Mouse (Mus musculus) G1E-ER4 (cell line): Measurements from ENCODE around the gene Trcg1. TPM values are rescaled to one million over a fixed set of nuclear protein-coding genes. Genes with fewer than 3 reads are reported as not detected.

Source experiments
- GATA1 ChIP-seq: IDR thresholded peaks from one replicate; pipeline ENCODE4 v1.8.0; 2012; ENCODE audit warnings: low read length, inconsistent platforms
- polyA plus RNA-seq: library from polyadenylated mRNA; stranded (reverse); fragments of >175 nt; gene quantifications from 2 replicates; pipeline ENCODE4 v1.2.3, GENCODE M21; 2012

Gene Trcg1
- polyA plus RNA-seq, 1 experiment = not detected

DNA sequence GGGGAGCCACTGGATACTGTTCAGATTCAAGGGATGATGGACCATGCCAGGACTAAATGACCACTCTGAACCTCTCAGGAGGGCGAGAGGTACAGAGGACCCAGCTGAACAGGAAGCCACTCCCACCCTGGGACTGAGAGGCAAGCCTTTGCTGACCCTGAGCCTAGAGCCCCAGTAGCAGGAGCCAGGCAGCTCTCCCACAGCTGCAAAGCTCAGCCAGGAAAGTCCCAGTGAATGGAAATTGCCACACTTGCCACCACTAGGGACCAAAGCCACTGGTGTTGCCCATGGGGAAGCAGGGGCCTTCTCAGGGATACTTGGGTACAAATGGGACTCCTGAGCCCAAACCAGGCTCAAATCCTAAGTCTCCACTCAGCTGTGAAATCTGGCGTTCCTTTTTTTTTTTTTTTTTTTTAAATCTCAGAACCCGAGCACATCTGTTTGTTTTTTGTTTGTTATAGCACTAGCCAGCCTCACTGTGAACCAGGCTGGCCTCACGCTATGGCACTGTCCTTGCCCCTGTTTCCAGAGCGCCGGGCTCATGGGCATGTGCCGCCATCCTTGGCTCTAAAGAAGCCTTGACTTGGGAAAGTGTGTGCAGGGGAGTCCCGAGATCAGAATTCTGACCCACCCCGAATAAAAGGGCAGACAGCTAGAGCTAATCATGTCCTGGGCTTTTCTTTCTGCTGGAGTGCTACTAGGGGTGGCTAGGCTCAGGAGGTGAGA, 35.6 kb downstream of the Trcg1 start:
- no peak for TF ChIP-seq GATA1

DNA sequence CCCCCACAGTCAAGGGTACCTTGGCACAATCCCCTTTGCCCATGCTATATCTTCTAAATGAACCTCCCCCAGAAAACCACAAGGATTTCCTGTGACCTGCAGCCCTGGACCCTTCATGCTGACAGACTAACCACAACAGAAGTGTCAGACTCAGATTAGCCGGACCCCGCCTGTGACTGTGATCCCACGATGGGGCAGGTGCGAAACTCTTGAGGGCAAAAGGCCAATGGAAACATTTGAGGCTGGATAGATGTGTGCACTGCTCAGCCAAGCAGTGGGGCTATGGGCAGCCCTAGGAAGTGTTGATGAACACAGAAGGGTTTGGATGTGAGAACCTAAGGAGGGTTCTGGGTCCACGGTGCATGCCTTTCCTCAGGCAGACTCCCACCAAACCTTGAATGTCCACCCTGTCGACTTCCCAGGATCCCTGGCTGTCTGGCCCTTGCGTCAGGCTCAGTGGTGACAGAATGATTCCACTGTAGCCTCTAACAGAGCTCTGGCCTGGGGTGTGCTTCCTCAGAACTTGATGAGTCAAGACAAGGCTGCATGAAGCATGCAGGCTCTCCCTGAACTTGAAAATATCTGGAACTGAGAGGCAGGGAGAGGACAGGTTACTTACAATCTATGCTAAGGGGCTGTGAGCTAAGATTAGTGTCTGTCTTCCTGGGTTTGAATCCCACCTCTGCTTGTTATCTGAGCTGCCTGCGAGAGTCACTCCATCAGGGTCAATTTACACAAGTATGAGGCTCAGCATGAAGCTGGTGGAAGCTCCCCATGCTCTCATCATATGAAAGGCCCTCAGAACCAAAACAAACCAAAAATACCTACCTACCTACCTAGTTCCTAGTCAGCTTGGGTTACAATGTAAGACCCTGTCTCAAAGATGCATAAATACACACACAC, 36.8 kb downstream of the Trcg1 start:
- peak; percentile 37 for TF ChIP-seq GATA1

DNA sequence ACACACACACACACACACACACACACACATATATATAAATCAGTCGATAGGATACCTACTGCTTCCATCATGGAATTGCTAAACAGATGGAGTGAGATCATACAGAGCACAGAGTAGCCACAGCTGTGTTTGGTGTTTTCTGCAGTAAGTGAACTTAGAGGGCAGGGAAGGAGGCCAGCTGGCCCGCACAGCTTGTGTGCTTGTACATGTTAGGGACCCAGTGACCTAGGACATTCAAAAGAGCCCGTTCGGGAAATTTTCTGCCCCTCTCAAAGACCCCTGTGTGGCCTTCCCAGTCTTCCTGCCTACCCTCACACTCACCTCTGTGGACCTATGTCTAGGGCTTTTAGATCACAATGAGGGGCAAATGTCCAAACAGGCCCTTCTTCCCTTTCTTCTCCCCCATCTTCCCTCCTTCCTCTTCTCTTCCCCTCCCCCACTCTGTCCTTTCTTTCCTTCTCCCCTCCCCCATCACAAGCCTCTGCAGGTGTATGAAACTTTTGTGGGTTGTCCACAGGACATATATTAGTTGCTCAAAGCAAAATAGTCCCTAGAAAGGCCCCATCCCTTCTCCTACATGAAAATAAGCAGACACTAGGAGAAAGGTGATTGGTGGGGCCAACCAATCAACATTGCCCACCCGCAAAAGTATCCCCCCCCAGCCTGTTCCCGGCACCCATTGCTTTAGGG, 37.6 kb downstream of the Trcg1 start:
- TF ChIP-seq GATA1 = no peak

DNA sequence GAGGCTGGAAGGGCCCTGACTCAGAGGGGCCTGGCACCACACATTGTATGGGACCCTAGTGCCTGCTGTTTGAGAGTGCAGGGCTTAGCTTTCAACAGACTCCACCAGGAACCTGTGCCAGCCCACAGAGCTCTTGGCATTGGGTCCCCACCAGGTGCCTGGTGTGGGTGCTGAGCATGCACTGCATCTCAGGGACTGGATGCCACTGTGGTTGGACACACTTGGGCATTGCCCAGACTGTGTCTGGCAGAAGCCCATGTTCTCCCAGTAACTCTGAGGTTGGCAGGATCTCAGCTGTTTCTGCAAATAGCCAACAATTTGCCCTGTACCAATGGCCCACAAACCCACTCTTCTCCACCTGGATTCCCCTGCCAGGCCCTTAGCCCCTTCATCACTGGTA, 40.0 kb downstream of the Trcg1 start:
- no peak for TF ChIP-seq GATA1

DNA sequence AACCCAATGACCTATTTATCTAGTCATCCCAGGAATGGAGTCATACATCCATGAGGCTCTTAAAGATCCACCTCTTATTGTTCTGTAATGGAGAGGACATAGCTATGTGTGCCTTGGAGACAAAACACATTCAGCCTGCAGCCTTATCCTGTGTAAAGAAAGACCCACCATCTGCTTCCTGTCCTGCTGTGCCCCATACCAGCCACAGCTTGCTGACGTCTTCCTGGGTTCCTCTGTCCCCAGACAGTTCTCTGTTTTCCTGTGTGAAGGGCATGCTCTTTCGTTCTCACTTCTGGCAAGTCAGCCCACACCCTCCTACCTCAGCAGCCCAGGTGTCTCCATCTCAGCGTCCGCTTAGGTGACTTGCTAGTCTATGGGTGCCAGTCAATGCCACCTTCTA, 41.9 kb downstream of the Trcg1 start:
- TF ChIP-seq GATA1 = no peak

DNA sequence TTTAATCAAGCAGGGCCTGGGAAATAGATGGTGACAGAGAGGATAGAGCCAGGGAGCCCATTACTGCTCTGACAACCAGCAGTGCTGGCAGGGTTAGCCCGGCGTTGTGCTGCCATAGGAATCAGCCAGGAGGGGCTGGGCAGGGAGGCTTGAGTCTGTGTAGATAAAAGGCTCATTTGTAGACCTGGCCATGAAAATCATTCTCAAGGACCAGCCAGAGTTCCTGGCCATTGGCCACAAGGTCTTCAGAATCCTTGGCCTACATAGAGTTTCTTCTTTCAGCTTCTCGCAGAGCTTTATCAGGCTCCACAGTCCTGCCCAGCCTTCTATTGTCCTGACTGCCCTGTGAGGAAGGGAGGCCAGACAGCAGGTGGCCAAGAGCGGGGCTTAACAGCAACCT, 43.1 kb downstream of the Trcg1 start:
- no peak for TF ChIP-seq GATA1

DNA sequence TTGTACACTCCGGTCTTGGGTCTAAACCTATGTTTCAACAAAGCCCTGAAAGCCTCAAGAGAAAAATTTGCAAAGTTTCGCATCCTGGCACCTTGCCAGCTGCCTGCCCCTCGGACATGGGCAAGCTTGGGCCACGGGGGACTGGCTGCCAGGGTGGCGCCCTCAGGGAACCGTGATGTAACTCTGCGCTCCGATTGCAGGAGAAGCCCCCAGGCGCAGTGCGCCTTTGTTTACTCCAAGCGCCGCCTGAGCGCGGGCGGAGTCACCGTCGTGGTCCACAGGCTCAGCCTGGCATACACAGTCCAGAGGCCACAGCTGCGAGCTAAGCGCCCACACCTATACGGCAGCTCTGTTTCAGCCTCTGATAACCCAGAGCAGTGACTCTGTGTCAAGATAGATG, 45.2 kb downstream of the Trcg1 start:
- no peak for TF ChIP-seq GATA1

DNA sequence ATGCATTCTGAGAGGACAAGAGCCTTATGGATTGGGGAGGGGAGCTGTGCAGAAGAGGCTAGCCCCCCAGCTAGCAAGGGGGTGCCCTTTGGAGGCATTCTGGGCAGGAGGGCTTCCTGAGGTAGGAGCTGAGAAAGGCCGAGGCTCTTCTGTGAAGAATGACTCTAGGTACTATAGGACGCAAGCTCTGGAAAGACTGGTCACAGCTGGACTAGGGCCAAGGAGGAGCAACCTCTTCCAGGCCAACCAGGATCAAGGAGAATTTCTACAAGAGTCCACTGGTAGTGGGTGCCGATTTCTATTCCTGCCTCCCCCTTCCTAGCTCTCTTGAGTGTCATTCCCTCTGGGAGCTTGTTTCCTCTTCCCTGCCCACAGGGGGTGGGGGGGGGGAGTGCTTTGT, 46.3 kb downstream of the Trcg1 start:
- TF ChIP-seq GATA1 = no peak

DNA sequence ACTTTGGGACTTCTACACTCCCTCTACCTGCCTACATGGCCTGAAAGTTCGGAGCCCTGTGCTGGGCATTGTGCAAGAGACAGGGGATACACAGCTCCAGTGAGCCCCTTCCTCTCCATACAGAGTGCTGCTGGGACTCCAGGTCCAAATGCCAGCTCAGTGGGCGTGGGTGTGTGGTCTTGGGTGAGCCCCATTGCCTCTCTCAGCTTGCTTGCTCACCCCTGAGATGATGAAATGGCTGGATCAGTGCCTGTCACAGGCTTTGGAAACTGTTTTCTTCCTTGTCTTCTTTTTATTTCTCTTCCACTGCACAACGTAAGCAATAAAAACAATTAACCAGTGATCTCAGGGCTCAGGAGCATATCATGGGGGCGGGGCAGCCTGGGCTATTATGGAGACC, 47.0 kb downstream of the Trcg1 start:
- no peak for TF ChIP-seq GATA1

DNA sequence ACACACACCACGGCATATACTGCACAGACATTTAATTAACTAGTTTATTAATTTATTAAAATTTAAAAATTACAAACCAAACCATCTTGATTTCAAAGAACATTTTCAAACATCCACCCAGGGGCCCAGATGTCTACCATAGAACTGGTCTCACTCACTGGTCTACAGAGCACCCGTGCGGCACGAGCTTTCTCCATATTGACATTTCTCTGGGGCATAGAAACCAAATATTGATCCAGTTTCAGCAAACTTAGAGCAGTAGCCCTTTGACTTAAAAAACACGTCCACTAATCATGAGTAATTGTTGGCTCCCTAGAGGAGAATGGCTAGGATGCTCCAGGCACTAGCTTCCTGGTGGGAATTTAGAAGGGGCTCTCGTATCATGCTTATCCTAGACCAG, 50.8 kb downstream of the Trcg1 start:
- no peak for TF ChIP-seq GATA1

DNA sequence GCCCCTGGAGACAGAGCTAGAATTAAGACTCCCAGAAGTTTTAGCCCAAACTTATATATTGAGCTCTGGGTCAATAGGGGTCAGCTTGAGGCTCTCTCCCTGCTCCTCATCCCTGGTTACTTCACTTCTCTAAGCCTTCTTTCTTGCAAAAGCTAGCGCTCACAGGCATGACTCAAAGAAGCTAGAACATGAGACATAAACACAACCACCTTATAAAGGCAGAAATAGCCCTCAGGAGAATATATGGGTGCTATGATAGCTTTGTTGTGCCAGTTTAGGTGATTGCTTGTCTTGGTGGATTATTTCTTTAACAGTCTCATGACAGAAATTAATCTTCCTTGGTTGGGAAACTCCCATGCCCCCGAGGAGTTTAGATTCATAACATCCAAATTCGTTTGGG, 58.5 kb downstream of the Trcg1 start:
- TF ChIP-seq GATA1 = no peak

DNA sequence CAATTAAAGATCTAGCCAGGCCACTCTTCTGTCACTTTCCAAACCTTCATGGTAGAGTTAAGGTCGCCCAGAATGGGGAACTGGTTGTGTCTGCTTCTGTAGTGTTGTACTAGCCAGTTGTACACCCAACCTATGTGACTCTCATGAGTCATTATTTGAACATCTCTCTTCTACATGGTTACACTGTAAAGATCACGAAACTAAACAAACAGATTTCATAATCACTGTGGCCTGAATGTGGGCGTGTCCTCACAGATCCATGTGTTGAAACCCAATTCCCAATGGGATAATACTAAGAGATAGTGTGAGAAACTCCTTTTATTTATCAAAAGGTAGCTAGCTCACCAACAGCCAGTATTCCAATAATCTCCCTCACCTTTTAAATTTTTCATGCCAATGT, 59.3 kb downstream of the Trcg1 start:
- TF ChIP-seq GATA1 = no peak

DNA sequence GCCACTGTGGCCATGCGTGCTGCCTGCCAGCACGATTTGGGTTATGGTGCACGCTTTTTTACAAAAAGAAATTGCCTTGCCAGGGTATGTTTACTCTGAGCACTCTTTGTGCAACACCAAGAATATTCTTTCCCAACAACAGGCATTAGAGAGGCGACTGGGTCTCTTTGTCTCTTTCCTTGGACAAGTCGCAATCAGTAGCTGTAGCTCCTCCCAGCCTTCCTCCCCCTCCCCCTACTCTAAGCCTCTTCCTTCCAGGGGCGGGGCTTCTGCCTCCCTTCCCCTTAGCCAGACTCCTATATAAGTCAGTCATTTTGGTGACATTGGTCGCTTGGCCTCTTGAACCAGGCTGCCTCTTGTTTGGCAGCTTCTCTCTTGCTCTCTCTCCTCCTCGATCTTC, 59.9 kb downstream of the Trcg1 start:
- TF ChIP-seq GATA1 = no peak

DNA sequence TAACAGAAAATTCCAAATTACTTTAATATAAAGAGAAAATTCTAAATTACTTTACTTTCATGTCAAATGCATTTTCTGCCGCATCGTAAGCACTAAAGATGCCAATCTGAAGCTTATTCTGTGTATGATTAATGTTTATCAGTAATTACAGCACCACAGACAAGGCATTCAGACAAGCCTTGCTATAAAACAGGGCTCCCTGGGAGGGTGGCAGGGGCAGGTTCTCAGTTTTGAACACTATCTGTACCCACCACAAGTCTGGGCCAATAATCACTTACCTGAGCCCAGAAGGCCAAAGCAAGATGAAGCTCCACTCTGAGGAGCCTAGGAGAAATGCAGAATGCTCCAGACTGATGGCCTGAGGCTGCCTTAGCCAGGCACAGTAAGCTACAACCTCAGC, 61.6 kb downstream of the Trcg1 start:
- no peak for TF ChIP-seq GATA1

Other genes starting within 250 kb of the Trcg1 start
- 52.5 and 69.2 TPM in 2 replicates for gene Ptpn9, start 241.6 kb upstream of the Trcg1 start, polyA plus RNA-seq
- gene Sin3a, start 164.5 kb upstream of the Trcg1 start, polyA plus RNA-seq = 7.7 and 8.6 TPM in 2 replicates
- gene Man2c1, start 105.9 kb upstream of the Trcg1 start, polyA plus RNA-seq = 110 and 125 TPM in 2 replicates
- gene Neil1, start 88.3 kb upstream of the Trcg1 start, polyA plus RNA-seq = 9.1 and 12.8 TPM in 2 replicates
- gene Commd4, start 78.2 kb upstream of the Trcg1 start, polyA plus RNA-seq = 37.5 and 41.5 TPM in 2 replicates
- gene 1700017B05Rik, start 26.1 kb downstream of the Trcg1 start, polyA plus RNA-seq = 160 and 186 TPM in 2 replicates
- gene Ppcdc, start 203.6 kb downstream of the Trcg1 start, polyA plus RNA-seq = 4.0 and 7.2 TPM in 2 replicates
- gene Scamp5, start 231.5 kb downstream of the Trcg1 start, polyA plus RNA-seq = 0.10 and 0.11 TPM in 2 replicates